Mouse (Mus musculus): ENCODE results near the gene Gm20481. TPM values are rescaled to one million over a fixed set of nuclear protein-coding genes. Genes with fewer than 3 reads are reported as not detected.
A peak's percentile ranks its signal among the peaks of the same experiment; 100 is the strongest.

Gm20481 gene
- polyA plus RNA-seq, 1 experiment from 2014 or later = not detected

GRCm38 (mm10) chr17:34931735-34932098 lies 38.0 kb upstream of the Gm20481 start:
- no peaks in the 10 kb centered on the region for H3K9me3 ChIP-seq (ENCODE audit: control insufficient read depth, low read length)
- no peaks in the 10 kb centered on the region for H3K27me3 ChIP-seq (ENCODE audit: control insufficient read depth, insufficient read depth, low read length)
- no peak for TF ChIP-seq EP300 (optimal IDR thresholded peaks at IDR 0.05)
- TF ChIP-seq CTCF (IDR thresholded peaks at IDR 0.05; ENCODE audit: low read depth) = no peak
- H3K4me3 ChIP-seq (ENCODE audit: low read depth, low read length) = peak overlapping the region; percentile 74
- ATAC-seq (ENCODE audit: low FRiP score, low TSS enrichment) (no peak; the same call in none of the 2 replicates), DNase-seq (ENCODE audit: low spot score) (peak; percentile 54)
- peak overlapping the region; percentile 97 for H3K4me2 ChIP-seq (replicated peaks; ENCODE audit: low read depth)
- peak overlapping the region; percentile 78 for H3K9ac ChIP-seq (ENCODE audit: low read length)
- no peaks in the 10 kb centered on the region; the same call in 1 of the 2 replicates for H3K36me3 ChIP-seq (ENCODE audit: control insufficient read depth, insufficient read depth, low read length)
- H3K27ac ChIP-seq (replicated peaks) = peak overlapping the region; percentile 58; the same call in 1 of the 2 replicates
- peaks cover 3% of the 10 kb centered on the region; the same call in 1 of the 2 replicates for H3K4me1 ChIP-seq (replicated peaks; ENCODE audit: control insufficient read depth, insufficient read depth)
- WGBS = 9% methylated on average over 14 of the region's 14 CpGs

DNA sequence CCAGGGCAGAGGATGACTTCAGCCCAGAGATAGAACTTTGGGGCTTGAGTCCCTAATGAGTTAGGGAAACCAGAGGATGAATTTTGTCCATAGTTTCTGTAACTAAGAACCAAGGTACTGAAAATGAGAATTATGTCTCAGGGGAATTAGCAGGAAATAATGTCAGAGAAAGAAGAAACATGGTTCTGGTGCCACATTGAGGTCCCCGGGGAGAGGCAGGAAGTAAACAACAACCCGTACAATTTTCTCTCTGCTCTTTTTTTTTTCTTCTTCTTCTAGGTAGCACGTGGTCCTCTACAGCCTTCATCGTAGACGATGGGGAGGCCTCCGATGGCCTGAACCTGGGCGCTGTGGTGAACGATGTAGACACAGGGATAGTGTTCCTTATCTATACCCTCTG lies 37.4 kb upstream of the Gm20481 start:
- H3K9ac ChIP-seq (ENCODE audit: low read length) = peak overlapping the region; percentile 78; the same call in 1 of the 2 replicates
- peak overlapping the region; percentile 74 for H3K4me3 ChIP-seq (ENCODE audit: low read depth, low read length)
- WGBS = 77% methylated on average over 8 of the region's 8 CpGs
- TF ChIP-seq CTCF (IDR thresholded peaks at IDR 0.05; ENCODE audit: low read depth) (no peak), EP300 (optimal IDR thresholded peaks at IDR 0.05) (no peak)
- ATAC-seq (ENCODE audit: low FRiP score, low TSS enrichment) (no peak), DNase-seq (ENCODE audit: low spot score) (no peak)
- peaks cover 3% of the 10 kb centered on the region; the same call in 1 of the 2 replicates for H3K4me1 ChIP-seq (replicated peaks; ENCODE audit: control insufficient read depth, insufficient read depth)
- no peak overlapping the region for H3K27ac ChIP-seq (replicated peaks)
- H3K4me2 ChIP-seq (replicated peaks; ENCODE audit: low read depth) = peak overlapping the region; percentile 97
- H3K27me3 ChIP-seq (ENCODE audit: control insufficient read depth, insufficient read depth, low read length) = no peaks in the 10 kb centered on the region
- no peaks in the 10 kb centered on the region for H3K9me3 ChIP-seq (ENCODE audit: control insufficient read depth, low read length)
- no peaks in the 10 kb centered on the region; the same call in 1 of the 2 replicates for H3K36me3 ChIP-seq (ENCODE audit: control insufficient read depth, insufficient read depth, low read length)

- peaks cover 3% of the 10 kb centered on the region; the same call in 1 of the 2 replicates for H3K4me1 ChIP-seq (replicated peaks; ENCODE audit: control insufficient read depth, insufficient read depth)
- TF ChIP-seq EP300 (optimal IDR thresholded peaks at IDR 0.05) (no peak), CTCF (IDR thresholded peaks at IDR 0.05; ENCODE audit: low read depth) (no peak)
- H3K9ac ChIP-seq (ENCODE audit: low read length) = no peak overlapping the region
- H3K27ac ChIP-seq (replicated peaks) = no peak overlapping the region
- WGBS = 81% methylated on average over 24 of the region's 24 CpGs
- ATAC-seq (ENCODE audit: low FRiP score, low TSS enrichment) (no peak), DNase-seq (ENCODE audit: low spot score) (no peak)
- no peaks in the 10 kb centered on the region for H3K27me3 ChIP-seq (ENCODE audit: control insufficient read depth, insufficient read depth, low read length)
- no peak overlapping the region for H3K4me2 ChIP-seq (replicated peaks; ENCODE audit: low read depth)
- H3K4me3 ChIP-seq (ENCODE audit: low read depth, low read length) = no peak overlapping the region
- no peaks in the 10 kb centered on the region for H3K9me3 ChIP-seq (ENCODE audit: control insufficient read depth, low read length)
- H3K36me3 ChIP-seq (ENCODE audit: control insufficient read depth, insufficient read depth, low read length) = no peaks in the 10 kb centered on the region; the same call in 1 of the 2 replicates
Measured at GRCm38 (mm10) chr17:34934031-34934430, 35.7 kb upstream of the Gm20481 start.

DNA sequence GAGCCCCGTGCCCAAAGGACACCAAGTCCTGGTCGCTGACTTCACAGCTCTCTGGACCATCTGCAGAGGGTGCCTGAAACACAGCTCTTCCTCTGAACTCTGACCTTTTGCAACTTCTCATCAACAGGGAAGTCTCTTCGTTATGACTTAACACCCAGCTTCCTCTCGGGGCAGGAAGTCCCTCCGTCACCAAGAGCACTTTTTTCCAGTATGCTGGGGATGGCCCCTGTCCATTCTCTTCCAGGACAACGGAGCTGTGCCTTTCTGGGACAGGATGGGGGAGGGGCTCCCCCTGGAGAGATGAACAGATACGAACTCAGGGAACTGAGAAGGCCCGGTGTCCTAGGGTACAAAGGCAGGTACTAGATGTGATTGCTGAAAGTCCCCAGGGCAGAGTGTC lies 34.9 kb upstream of the Gm20481 start:
- ATAC-seq (ENCODE audit: low FRiP score, low TSS enrichment) (no peak), DNase-seq (ENCODE audit: low spot score) (no peak)
- Histone ChIP-seq H3K4me1 (replicated peaks; ENCODE audit: control insufficient read depth, insufficient read depth) (peaks cover 3% of the 10 kb centered on the region; the same call in 1 of the 2 replicates), H3K27ac (replicated peaks) (no peak overlapping the region), H3K27me3 (ENCODE audit: control insufficient read depth, insufficient read depth, low read length) (no peaks in the 10 kb centered on the region), H3K4me3 (ENCODE audit: low read depth, low read length) (no peak overlapping the region), H3K9ac (ENCODE audit: low read length) (no peak overlapping the region), H3K9me3 (ENCODE audit: control insufficient read depth, low read length) (no peaks in the 10 kb centered on the region), H3K36me3 (ENCODE audit: control insufficient read depth, insufficient read depth, low read length) (no peaks in the 10 kb centered on the region; the same call in 1 of the 2 replicates), H3K4me2 (replicated peaks; ENCODE audit: low read depth) (no peak overlapping the region)
- no peak for TF ChIP-seq EP300 (optimal IDR thresholded peaks at IDR 0.05)
- TF ChIP-seq CTCF (IDR thresholded peaks at IDR 0.05; ENCODE audit: low read depth) = no peak
- WGBS = 61% methylated on average over 8 of the region's 8 CpGs

DNA sequence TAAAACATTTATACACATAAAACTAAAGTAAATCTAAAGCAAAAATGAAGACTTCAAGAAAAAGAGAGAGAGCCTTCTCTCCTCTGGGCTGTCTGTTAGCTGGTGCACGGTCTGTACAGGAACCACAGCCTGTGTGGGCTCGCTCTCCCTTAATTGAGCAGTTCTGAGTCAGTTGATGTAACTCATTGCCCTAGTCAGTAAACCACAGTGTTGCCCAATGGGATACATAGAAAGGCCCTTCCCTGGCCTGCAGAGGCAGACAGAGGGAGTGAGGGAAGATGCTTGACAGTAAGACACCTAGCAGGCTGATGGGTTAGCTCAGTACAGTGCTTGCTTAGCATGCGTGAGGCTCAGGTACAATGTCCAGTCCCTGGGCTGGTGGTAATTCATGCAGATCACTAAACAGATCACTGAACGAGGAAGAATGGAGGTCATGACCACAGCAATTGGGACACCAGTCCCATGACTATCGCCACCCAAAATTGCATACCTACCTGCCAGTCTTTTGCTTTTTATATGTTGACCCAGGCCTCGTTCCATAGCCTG lies 31.7 kb upstream of the Gm20481 start:
- Histone ChIP-seq H3K27ac (replicated peaks) (no peak overlapping the region), H3K36me3 (ENCODE audit: control insufficient read depth, insufficient read depth, low read length) (no peaks in the 10 kb centered on the region; the same call in 1 of the 2 replicates), H3K4me2 (replicated peaks; ENCODE audit: low read depth) (no peak overlapping the region), H3K4me3 (ENCODE audit: low read depth, low read length) (no peak overlapping the region), H3K4me1 (replicated peaks; ENCODE audit: control insufficient read depth, insufficient read depth) (no peaks in the 10 kb centered on the region), H3K9me3 (ENCODE audit: control insufficient read depth, low read length) (no peaks in the 10 kb centered on the region), H3K9ac (ENCODE audit: low read length) (no peak overlapping the region), H3K27me3 (ENCODE audit: control insufficient read depth, insufficient read depth, low read length) (no peaks in the 10 kb centered on the region)
- TF ChIP-seq EP300 (optimal IDR thresholded peaks at IDR 0.05) = no peak
- no peak for TF ChIP-seq CTCF (IDR thresholded peaks at IDR 0.05; ENCODE audit: low read depth)
- 76% methylated on average over 6 of the region's 6 CpGs for WGBS
- ATAC-seq (ENCODE audit: low FRiP score, low TSS enrichment) (no peak), DNase-seq (ENCODE audit: low spot score) (no peak)

GRCm38 (mm10) chr17:34941344-34942041 lies 28.2 kb upstream of the Gm20481 start:
- no peaks in the 10 kb centered on the region for H3K27me3 ChIP-seq (ENCODE audit: control insufficient read depth, insufficient read depth, low read length)
- peak overlapping the region; percentile 48 for H3K9ac ChIP-seq (ENCODE audit: low read length)
- TF ChIP-seq CTCF (IDR thresholded peaks at IDR 0.05; ENCODE audit: low read depth) (no peak), EP300 (optimal IDR thresholded peaks at IDR 0.05) (no peak)
- ATAC-seq (ENCODE audit: low FRiP score, low TSS enrichment) (no peak), DNase-seq (ENCODE audit: low spot score) (no peak)
- H3K9me3 ChIP-seq (ENCODE audit: control insufficient read depth, low read length) = no peaks in the 10 kb centered on the region
- H3K36me3 ChIP-seq (ENCODE audit: control insufficient read depth, insufficient read depth, low read length) = no peaks in the 10 kb centered on the region
- H3K4me2 ChIP-seq (replicated peaks; ENCODE audit: low read depth) = peak overlapping the region; percentile 49
- H3K4me1 ChIP-seq (replicated peaks; ENCODE audit: control insufficient read depth, insufficient read depth) = no peaks in the 10 kb centered on the region
- H3K27ac ChIP-seq (replicated peaks) = peak overlapping the region; percentile 65
- peak overlapping the region; percentile 21 for H3K4me3 ChIP-seq (ENCODE audit: low read depth, low read length)
- 12% methylated on average over 15 of the region's 15 CpGs for WGBS
